Mouse (Mus musculus) v-Abl transformed pro-B cells (cell line): Measurements from ENCODE around the gene Fdx1.

ENCODE experiments used
- in situ Hi-C, 2 experiments: fragments of 400-800 bp; cut with MboI; formaldehyde crosslinking; loops; one replicate each; pipeline ENCODE4 v1.15.1; 2025; ENCODE audit not compliant: unreplicated experiment in 2 of 2

The Fdx1 gene

DNA sequence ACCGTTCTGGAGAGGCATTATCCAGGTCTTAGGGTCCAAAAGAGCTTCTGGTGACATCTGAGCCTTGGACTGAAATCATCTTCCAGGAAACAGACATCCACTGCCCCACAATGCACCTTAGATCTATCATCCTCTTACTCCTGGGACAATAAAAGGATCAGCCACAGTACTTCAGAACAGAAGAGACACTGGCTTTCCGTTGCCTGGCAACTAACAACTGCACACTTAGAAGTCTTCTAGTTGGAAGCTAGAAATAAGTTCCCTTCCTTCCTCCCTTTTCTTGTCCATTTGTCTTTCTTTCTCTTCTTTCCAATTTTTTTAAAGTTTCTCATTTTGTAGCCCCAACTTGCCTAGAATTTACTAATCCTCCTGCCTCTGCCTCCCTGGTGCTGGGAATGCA, 40.6 kb downstream of the Fdx1 start:
- in situ Hi-C loops, result loop anchor here in 1 of 2 experiments (25.0 kb wide), 1 partner anchor 1210 kb away; no protein-coding TSS in a partner anchor

DNA sequence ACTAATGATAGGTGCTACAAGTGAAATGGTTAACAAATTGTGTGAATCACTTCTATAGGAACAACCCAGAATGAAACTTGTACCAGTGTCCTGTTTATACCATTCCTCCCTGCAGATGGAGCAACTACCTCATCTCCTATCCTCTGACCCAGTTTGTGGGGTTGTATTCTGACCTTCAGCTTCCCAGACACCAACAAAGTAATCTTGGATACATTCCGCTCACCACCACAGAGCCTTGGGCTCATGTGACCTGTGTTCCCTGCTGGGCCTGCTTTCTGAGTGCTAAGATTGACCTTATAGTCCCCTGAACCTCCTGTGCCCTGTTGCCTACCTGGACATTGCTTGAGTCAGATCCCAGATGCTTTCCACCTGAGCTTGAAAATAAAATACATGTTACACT, 47.8 kb downstream of the Fdx1 start:
- in situ Hi-C loops, result loop anchor here (5.0 to 25.0 kb wide), 4 partner anchors 623 to 1203 kb away; no protein-coding TSS in a partner anchor

DNA sequence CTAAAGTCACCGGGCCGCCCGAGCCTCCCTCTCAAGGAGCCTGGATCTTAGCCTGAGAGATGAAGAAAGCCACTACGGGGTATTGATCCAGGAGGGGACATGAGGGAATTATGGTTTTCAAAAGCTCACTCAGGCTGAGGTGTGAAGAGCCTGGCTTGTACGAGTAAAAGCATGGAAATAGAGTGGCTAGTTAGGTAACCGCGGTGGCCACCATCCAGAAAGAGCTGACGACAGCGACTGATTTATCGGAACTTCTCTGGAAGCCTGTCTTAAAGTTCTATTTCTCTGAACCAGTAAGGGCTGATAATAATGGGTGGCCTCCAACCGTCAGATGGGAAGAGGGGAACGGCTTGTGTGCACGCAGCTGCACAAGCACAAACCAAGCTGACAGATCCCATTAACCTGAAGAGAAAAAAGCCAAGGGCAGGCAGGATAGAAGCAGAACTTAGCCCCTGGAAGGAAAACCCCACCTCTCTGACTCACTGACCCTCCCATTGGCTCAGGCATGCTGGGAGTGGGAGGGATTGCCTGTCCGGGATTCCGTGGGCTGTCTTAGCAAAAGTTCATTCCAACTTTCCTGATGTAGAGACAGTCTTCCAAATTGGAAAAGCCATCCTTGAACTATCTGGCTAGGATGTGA, 48.8 kb downstream of the Fdx1 start:
- in situ Hi-C loops, result loop anchor here (5.0 to 25.0 kb wide), 5 partner anchors 577 to 1202 kb away; no protein-coding TSS in a partner anchor

DNA sequence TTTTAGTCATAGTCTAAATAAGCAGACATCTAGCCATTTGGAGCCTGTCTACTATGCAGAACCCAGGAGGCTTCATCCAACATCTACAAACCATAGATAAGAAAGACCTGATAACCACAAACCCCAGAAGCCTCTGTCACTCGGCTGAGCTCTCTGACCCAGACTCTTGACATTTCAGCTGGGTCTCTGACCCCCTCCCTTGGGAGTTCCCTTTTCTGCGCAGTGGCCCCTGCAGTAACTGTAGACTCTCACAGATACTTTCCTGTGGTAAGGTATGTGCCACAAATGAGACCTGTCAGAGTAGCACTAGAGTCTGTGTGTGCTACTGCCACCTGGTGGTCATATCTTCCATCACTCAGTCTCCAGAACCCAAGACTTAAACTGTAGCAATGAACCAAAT, 54.5 kb downstream of the Fdx1 start:
- in situ Hi-C loops, result loop anchor here (5.0 to 25.0 kb wide), 3 partner anchors 567 to 1197 kb away; no protein-coding TSS in a partner anchor

DNA sequence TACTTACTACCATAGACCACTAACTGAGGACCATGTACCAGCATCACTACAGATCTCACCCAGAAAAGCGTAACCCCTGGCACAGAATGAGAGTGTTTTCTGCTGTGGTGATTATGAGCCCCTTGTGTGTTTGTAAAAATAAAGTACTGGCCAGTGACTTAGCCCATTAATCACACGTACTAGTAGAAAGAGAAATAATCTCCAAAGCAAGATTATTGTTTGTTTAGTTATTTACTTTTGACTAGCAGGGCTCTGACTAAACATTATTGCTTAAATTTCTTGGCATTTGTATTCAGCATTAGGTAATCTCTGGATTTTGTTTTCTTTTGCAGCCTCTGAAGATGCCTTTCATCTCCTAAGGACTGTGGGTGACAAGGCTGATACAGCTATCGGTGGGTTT, 55.1 kb downstream of the Fdx1 start:
- in situ Hi-C loops, result loop anchor here (5.0 to 25.0 kb wide), 3 partner anchors 566 to 1196 kb away; no protein-coding TSS in a partner anchor

DNA sequence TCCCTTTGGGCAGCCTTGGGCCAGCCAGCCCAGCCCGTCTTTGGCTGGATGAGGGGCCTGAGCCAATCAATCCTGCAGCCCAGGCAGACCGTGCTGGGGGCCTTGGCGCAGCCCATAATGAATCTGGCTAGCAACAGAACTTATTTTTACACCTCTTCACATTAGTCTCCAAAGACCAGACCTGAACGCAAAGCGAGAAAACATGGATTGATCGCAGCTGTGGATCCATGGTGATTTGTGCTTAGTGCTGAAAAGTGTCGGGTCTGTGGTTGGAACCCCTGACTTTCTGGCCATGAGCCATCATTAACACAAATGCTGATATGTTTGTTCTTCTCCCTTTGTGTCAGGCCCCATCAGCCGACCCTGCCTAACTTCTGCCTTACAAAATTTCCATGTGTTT, 56.4 kb downstream of the Fdx1 start:
- in situ Hi-C loops, result loop anchor here (5.0 to 25.0 kb wide), 3 partner anchors 565 to 1195 kb away; no protein-coding TSS in a partner anchor
